Mouse (Mus musculus) urinary bladder, postnatal 14 days (tissue): ENCODE data around the gene Gm20388.
A peak's percentile ranks its signal among the peaks of the same experiment; 100 is the strongest.

ENCODE experiments used
- DNase-seq: peaks from one replicate; pipeline ENCODE4 v3.0.0; 2021; ENCODE audit warnings: low spot score

Gene Gm20388

DNA sequence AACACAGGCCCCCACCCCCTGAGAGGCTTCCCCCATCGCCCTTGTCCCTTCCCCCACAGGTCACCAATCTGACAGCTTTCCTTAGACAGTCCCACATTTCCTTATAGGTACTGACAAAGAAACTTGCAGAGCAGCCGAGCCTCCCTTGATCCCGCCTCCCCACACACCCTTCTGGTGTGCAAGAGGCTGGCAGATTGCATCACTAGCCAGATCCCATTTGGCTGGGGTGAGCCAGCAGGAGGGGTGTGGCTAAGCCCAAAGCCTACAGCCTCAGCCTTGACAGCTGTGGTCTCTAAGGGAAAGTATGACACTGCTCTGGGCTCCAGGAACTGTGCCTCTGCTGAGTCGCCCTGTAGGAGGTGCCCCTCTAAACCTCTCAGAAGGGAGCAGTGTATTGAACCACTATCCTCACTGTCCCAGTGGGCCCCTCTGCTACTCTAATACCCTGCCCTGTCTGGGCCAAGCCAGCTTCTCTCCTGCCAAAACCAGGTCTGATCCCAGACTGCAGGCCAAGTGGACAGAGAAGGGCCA, 1987.8 kb downstream of the Gm20388 start:
- peak; percentile 85 for DNase-seq

DNA sequence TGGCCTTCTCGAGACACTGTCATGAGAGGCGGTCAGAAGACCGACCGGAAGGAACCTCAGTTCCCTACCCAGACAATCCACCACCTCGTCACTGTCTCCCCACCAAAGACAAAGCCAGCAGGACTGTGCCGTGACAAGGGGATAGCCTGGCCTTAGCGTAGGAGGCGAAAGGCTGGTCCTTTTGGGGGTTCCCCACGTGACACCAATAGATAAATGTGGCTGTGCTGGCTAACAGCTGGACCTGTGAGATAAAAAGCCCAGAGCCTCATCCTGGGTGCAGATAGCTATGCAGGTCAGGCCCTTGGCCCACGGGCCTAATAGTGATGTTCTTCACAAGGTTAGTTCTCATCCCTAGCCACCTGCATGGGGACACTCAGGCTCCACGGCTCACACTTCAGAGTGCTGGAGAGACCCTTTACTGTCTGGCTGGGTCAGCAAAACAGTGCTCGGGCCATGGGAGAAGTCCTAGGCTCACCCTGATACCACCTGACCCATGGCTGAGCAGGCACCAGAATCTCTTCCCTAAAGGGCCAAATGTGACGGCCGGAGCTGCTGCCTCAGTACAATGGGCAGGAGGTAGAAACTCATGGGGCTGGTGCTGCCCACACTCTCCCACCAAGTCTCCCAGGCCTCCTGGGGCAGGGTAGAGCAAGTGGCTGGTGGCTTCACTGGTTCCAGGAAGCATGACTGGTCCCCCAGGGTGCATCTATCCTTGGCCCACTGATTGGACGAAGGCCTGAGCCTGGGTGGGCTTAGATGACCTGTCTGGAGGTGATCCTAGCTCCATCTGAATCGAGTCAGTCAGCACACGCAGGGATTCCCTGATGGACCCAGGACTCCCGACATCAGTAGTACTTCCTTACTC, 1988.8 kb downstream of the Gm20388 start:
- no peak for DNase-seq

DNA sequence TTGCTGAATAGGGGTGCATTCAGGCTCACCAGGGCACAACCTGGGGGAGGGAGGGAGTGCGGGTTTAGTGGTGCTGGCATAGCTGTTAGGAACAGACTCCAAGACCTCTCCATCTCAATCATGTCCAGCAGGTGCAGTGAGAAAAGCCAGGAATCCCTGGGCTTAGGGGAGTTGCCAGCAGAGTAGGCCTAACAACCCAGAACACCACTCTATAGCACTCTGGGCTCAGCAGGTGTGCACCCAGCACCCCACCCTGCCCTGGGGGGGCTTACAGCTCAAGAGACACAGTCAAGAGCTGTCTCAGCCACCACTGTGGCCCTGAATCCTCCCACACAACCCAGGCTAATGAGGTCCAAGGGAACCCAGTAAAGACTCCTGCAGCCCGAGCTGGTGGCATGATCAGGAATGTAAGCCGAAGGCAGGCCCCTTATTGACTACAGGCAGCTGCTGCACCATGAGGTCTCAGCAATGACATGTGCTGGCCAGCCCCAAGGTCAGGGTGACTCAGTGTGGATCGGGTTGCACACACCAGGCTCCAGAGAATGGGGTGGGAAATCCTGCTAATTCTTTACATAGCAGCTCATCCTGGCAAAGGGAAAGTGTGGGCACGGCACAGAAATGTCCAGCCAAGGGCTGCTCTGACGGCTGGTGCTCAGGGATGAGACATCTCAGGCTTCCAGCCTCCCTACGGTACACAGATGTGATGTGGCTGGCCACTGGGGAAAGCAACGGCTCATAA, 1991.0 kb downstream of the Gm20388 start:
- DNase-seq, result peak; percentile 30

DNA sequence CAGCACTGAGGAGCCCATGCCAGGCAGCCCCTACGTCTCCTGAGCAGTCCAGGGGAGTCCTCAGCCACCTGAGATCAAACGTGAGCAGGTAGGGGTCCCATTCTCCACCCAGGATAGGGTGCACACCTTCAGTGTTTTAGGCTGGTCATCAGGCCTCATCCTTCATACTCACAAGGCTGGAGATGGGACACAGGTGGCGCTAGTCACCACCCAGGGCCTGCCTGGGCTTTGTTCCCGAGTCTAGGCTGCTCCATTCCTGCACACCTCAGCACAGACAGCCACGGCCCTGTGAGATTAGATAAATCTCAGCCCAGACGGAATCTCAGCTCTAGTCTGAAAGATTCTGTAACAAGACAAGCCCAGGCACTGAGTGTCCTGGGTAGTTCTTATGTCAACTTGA, 1993.3 kb downstream of the Gm20388 start:
- DNase-seq, result no peak

DNA sequence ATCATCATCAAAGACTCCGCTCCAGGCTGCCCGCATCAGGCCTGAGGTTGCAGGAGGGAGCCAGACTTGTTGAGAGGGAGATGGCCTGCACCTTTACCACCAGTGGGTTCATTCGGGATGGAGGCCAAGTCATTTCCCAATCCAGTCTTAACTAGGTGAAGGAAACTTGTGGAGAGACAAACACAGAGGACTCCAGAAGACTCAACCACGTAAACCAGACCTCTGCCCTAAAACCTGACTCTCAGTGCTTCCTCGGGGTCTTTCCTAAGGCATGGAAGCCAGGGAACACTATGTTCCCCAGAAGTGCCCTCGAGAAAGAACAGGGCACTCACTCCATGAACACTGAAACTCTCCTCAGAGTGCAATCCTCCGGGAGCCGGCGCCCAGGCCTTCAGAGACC, 1994.4 kb downstream of the Gm20388 start:
- DNase-seq, result no peak

GRCm38 (mm10) chr8:121905420-121905819, 1994.8 kb downstream of the Gm20388 start:
- no peak for DNase-seq

- DNase-seq, result no peak
Measured at GRCm38 (mm10) chr8:121905864-121906263, 1995.2 kb downstream of the Gm20388 start.

DNA sequence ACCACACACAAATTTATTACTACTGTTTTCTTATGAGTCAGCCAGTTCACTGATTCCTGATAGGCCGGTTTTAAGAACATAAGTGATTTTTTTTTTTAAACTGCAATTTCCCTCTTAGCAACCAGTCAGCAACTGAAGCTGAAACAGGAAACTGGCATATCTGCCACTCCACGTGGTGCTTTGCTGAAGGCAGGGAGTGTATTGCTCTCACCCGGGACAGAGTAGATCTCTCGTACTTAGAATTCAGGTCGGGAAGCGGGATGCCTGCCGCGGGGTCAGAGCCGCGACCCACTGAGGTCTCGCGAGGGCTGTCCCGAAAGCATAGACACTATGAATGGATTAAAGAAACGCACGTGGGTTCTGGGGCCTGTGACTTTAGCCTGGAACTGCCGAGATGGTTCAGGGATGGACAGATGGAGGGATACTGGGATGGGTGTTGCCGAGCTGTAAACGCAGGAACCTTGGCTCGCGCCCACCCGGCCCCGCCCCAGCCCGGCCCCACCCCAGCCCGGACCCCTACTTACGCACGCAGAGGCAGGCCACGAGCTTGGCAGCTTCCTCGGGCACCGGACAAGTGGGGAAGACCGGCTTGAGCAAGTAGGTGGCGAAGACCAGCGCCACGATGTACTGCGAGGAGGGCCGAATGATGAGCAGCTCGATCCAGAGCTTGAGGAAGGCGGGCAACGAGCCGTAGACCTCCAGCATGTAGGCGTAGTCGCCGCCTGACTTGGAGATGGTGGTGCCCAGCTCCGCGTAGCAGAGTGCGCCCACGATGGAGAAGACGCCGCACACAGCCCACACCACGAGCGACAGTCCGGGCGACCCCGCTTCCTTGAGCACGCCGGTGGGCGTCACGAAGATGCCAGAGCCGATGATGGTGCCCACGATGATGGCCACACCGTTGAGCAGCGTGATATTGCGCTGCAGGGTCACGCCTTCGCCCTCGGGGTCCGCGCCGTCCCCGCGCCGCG, 1996.2 kb downstream of the Gm20388 start:
- peak; percentile 44 for DNase-seq

- peak; percentile 98 for DNase-seq
Measured at GRCm38 (mm10) chr8:121907587-121908248, 1997.1 kb downstream of the Gm20388 start, which contains the start of gene Slc7a5. Slc7a5 (minus strand) TSS chr8:121907694.

- DNase-seq, result no peak
Measured at GRCm38 (mm10) chr8:121908378-121909147, 1997.9 kb downstream of the Gm20388 start.

- no peak for DNase-seq
Measured at GRCm38 (mm10) chr8:121909148-121909541, 1998.5 kb downstream of the Gm20388 start.

GRCm38 (mm10) chr8:121909663-121910062, 1999.0 kb downstream of the Gm20388 start:
- peak; percentile 73 for DNase-seq

DNA sequence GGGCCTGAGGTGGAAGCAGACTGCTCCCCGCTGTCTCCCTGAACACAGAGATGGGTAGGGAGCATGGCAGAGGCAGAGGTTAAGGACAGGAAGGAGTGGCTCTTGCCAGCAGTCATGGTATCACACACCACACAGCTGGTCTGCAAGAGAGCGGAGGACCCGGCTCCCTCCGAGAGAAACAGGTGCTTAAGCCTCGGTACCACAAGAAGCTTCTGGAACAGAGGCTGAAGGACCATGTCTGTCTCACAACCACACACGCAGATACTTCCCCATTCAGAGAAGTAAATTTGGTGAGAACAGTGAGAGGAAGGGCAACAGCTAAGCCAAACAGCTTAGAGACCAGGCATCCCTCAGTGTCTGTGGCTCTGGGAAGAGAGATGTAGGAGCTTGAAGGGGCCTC, 2000.8 kb downstream of the Gm20388 start:
- DNase-seq, result no peak

DNA sequence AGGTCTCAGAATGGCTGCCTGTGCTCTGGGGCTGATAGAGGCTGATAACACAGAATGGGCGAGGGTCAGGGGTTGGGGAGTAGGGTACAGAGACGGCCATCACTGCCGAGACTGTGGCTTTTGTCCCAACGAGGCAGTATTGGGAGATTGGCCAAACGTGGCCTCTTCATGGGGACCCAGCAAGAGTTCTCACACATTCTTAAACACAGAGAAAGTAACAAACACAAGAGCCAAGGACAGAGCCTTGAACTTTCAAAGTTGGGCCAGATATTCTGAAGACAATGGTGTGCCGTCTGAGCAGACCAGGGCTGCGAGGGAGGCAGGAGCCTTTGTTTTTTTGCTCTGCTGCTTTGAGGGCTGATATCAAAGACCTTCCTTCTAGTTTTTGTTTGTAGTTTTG, 2001.3 kb downstream of the Gm20388 start:
- no peak for DNase-seq

DNA sequence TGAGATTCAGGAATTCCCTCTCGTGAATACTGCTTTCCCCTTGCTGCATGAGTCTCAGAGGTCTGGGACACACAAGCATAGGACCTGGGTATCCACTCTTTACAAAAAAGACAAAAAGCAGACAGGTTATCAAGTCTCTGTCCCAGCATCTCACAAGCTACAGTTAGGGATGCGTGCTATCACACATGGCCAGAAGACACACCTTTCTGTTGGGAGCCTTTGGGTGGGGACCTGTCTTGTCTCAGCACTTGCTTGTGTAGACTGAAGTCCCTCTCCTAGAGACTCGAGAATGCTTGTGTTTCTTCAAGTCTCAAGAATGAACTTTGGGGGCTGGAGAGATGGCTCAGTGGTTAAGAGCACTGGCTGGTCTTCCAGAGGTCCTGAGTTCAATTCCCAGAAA, 2002.2 kb downstream of the Gm20388 start:
- DNase-seq, result no peak

- DNase-seq, result no peak
Measured at GRCm38 (mm10) chr8:121913378-121913777, 2002.7 kb downstream of the Gm20388 start.

- DNase-seq, result no peak
Measured at GRCm38 (mm10) chr8:121919158-121919557, 2008.5 kb downstream of the Gm20388 start.

GRCm38 (mm10) chr8:121919731-121920130, 2009.1 kb downstream of the Gm20388 start:
- no peak for DNase-seq

DNA sequence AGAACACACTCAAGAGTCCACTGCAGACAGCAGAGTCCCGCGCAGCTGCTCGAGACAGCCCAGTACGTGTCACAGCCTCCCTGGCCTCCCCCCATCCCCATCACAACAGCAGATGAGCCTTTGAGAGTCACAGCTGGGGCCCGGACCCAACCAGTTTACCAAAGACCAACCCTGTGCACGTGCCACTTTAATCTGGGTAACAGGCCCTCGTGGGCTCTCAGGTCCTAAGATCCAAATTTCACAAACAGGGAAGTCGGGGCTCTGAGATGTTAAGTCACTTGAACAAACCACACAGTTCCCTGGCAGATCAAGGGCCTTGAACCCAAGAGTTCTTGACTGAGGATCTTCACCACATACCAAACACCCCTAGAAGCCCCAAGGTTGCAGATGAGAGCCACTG, 2010.9 kb downstream of the Gm20388 start:
- DNase-seq, result no peak

DNA sequence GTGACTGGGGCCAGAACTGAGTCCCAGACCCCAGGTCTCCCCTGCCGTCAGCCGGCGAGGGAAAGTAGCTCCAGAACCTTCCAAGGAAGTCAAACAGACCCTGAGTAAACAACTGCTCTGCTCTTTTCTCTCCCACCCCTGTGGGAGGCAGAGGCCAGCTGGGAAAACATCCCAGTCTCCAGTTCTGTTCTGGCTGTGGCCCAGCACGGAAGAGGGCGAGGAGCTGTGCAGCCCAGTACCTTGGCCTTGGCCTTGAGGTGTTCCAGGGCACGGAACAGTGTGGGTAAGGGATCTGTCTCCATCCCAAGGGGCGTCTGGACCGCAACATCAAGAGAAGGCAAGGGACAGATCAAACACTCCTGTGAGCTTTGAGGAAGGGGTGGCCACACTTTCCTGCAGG, 2011.5 kb downstream of the Gm20388 start:
- DNase-seq, result peak; percentile 51
